Mouse (Mus musculus): ENCODE measurements around the gene Fam122c.
A peak's percentile ranks its signal among the peaks of the same experiment; 100 is the strongest.

Fam122c gene

GRCm38 (mm10) chrX:53370366-53370740 is 97.1 kb downstream of the Fam122c start, which contains the start of gene Mospd1:
TSS of gene Mospd1 (minus strand) at chrX:53370502.
- peak; percentile 76 for DNase-seq (ENCODE audit: low spot score in 2 of 2)
